Mouse (Mus musculus) cerebellum, adult 2 months (tissue): ENCODE results near the gene Cerk.
"Not testable (repeated sequence)": the region's sequence is repeated elsewhere in the genome, so short reads cannot be mapped to it uniquely, and the experiment has no call there.

Experiments
- CTCF ChIP-seq: fragments of 200-500 bp; IDR thresholded peaks from 2 replicates; pipeline ENCODE4 v1.5.1; 2011; ENCODE audit warnings: low read depth, mild to moderate bottlenecking, control low read depth, low read length, moderate library complexity, borderline replicate concordance; ENCODE audit not compliant: insufficient read depth
- POLR2A ChIP-seq: fragments of 200-500 bp; IDR thresholded peaks from 2 replicates; pipeline ENCODE4 v1.6.1; 2011; ENCODE audit warnings: low read length, control low read depth, borderline replicate concordance; ENCODE audit not compliant: insufficient read depth

GRCm38 (mm10) chr15:86221901-86222300, 36.0 kb upstream of the Cerk start:
- TF ChIP-seq CTCF, POLR2A: not testable (repeated sequence)
